Mouse (Mus musculus) right cerebral cortex, adult 2 months (tissue): ENCODE data around the gene Sema6b.
A peak's percentile ranks its signal among the peaks of the same experiment; 100 is the strongest.

Experiments used
- DNase-seq, 2 experiments: peaks; one replicate each; pipeline ENCODE4 v3.0.0; 2021 to 2022; ENCODE audit warnings: low spot score in 2 of 2

The Sema6b gene

GRCm38 (mm10) chr17:56139858-56140595 is at the start of gene Sema6b:
Gene Sema6b (minus strand): TSS chr17:56140343.
- DNase-seq, result peak; percentile 80 to 83

GRCm38 (mm10) chr17:56185281-56186141 is 45.4 kb upstream of the Sema6b start:
- DNase-seq, result no peak

GRCm38 (mm10) chr17:56183658-56184103 is 43.5 kb upstream of the Sema6b start, which contains the start of gene Mydgf:
Gene Mydgf (minus strand): TSS chr17:56183920.
- DNase-seq, result peak; percentile 96 to 97

GRCm38 (mm10) chr17:56182975-56183657 is 43.0 kb upstream of the Sema6b start:
- DNase-seq, result no peak

DNA sequence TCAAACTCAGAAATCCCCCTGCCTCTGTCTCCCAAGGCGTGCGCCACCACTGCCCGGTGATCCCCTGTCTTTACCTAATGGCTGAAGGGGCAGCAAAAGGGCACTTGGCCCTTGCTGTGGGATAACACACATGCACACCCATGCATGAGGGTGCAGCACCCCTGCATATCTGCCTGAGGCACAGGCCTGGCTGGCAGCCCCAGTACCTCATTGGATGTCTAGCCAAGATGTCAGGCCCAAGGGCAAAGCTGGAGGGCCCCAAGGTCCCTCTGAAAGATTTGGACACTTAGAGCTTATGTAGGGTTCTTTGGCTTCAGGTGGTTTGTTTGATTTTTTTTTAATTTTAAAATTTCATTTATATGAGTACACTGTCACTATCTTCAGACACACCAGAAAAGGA is 35.3 kb upstream of the Sema6b start:
- no peak for DNase-seq

DNA sequence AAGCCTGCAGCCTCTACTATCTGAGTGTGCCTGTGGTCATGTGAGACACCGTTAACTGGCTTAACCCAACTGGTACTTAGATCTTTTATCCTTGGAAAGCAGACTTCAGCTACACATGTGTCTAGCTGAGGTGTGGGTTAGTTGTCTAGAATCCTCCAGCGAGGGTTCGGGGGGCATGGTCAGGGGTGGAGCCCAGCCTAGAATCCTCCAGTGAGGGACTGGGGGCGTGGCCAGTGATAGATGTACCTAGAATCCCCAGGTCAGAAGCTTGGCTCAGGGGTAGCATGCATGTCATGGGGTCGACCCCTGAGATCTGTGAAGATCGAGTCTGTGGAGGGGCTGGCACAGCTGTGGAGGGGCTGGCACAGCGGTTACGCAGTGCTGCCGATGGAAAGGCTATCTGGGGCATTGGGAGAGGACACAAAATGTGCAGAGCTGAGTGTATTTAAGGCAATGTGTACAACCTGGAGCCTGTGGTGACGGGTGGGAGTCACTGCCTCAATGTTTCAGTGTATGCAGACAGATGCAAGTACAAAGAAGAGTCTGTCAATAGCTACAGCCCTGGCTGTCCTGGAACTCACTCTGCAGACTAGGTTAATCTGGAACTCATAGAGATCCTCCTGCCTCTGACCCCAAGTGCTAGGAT is 33.4 kb upstream of the Sema6b start:
- no peak for DNase-seq

DNA sequence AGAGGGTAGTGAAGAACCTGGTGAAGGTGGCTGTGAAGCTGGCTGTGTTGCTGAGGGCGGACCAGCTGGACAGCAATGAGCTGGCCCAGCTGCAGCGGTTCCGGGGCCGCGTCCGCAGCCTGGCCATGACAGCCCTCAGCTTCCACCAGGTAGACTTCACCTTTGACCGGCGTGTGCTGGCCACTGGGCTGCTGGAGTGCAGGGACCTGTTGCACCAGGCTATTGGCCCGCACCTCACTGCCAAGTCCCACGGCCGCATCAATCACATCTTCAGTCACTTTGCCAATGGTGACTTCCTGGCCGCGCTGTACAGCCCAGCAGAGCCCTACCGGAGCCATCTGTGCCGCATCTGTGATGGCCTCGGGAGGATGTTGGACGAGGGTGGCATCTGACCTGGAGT is 31.7 kb upstream of the Sema6b start:
- DNase-seq, result no peak

DNA sequence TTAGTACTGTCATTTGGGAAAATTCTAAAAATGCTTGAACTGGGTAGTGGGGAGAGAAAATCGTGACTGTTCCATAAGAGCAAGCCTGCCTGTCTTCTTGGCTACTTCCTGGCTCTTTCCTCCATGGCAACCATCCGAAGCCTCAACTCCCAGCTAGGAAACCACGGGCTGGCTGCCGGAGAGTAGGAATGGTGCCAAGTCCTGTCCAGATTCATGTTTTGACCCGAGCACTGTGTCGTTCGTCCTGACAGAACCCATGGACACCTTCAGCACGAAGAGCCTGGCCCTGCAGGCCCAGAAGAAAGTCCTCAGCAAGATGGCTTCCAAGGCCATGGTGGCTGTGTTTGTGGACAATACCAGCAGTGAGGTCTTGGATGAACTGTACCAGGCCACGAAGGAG is 31.3 kb upstream of the Sema6b start:
- no peak for DNase-seq

GRCm38 (mm10) chr17:56170636-56171035 is 30.5 kb upstream of the Sema6b start:
- no peak for DNase-seq

DNA sequence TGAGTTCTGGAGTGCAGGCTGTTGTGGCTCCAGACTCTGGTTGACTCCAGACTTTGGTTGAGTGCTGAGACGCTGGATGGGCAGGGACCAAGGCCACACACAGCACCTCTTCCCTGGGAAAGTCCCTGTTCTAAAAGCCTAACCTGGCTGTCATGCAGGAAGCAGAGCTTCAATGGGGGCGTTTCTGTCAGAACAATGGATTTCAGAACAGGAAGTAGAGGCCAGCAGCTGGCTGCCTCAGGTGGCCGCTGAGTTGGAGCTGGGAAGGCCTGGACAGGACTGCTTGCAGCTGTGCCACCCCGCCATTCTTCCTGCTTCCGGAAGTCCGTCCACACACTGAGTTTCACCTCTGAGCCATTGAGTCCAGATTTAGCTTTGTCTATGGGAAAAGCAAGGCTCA is 29.7 kb upstream of the Sema6b start:
- no peak for DNase-seq

GRCm38 (mm10) chr17:56165671-56166070 is 25.5 kb upstream of the Sema6b start:
- no peak for DNase-seq

DNA sequence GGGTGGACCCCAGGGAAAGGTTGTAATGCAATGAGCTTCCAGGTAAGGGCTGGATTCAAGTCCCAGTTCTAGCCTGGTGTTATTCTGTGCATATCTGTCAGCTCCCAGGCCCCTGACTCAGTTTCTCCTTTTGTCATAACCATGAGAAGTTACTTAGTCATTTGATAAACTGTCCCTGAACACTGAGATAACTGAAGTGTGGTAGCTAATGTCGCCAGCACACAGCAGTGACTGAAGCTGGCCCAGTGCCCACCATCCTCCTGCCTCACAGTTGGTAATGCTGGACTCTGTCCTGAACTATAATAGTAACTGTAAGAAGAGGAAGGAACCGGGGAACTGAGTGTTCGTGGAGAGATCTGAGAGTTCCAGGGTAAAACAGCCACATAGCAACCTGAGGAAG is 24.4 kb upstream of the Sema6b start:
- no peak for DNase-seq

GRCm38 (mm10) chr17:56163523-56164102 is 23.5 kb upstream of the Sema6b start:
- no peak for DNase-seq

DNA sequence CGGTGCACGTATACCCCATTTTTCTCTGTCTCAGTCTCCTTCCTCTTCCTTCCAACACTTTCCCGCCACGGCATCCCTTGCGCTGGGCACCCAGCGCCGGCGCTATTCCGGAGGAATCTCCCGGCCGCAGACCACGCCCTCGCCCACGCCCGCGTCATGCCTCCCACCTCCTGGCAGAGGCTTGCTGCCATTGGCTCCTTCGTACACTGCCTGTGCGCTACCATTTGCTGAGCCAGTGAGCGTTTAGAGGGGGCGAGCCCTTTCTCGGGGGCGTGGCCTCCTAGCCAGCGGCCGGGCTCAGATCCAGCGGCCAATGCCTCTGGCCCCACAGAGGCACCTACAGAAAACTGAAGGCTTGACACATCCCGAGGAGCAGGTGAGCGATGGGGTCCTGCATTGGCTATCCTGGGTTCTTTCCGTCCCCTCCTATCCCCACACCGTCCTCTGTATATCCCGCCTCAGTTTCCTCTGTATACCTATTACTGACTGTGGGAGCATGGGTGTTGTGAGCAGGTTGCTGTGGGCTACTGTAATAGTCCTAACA is 22.2 kb upstream of the Sema6b start, which contains the start of gene Tnfaip8l1:
Gene Tnfaip8l1, plus strand, starts transcription at position 247 of the 544 bp plus-strand sequence.
- peak; percentile 96 to 98 for DNase-seq

DNA sequence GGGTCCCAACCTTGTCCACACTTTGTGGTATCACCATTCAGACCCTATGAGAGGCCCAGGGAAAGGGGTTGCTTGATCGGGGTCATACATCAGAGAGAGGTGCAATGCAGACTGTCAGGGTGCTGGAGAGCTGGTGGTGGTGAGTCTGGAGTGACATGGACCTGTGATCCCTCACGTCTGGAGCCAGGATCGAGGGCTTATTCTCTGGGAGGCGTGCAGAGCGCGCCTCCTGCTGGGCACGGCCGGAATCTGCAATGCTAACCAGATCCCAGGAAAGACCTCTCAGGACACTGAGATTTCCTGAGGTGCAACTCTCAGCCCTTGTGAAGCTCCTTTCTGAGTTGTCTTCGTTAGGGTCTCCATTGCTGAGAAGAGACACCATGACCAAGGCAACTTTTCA is 19.6 kb upstream of the Sema6b start:
- peak; percentile 61 to 62 for DNase-seq

- DNase-seq, result no peak
These were observed 13.5 kb upstream of the Sema6b start for GRCm38 (mm10) chr17:56153643-56154042.

GRCm38 (mm10) chr17:56149897-56150296 is 9.8 kb upstream of the Sema6b start:
- DNase-seq, result no peak

DNA sequence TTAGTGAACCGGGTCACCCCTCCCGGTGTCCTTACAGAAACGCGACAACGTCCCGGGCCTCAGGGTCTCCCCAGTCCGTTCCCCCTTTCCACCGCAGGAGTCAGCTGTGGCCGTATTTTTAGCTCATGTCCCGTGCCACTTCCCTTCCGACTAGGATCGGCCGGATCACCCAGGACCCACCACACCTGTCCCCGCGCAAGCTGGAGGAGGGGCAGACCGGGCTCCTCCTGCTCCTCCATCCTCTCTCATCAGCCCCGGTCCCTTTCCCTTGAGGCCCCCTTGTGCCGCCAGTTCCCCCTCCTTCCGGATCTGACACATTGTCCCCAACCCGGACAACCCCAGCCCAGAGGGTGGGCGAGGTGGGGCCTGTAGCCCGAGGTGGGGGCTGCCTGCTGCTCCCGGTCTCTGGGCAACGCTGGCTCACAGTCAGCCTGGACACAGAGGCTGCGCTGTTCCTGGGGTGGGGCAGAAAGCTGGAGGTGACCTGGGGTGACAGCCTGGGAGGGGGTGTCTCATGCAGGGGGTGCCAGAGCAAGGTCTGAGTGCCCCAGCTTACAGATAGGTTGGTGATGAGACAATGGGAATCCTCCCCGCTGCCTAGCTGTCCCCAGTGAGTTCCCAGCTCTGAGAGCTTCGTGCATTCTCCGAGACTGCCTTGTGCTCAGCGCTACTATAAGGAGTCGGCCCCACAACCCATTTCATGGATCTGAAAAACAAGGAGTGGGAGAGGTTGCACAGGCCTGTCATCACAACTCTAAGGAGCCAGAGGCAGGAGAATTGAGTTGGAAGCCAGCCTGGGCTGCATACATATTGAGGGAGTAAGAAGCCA is 8.9 kb upstream of the Sema6b start:
- no peak for DNase-seq

GRCm38 (mm10) chr17:56148280-56148679 is 8.1 kb upstream of the Sema6b start:
- DNase-seq, result no peak

DNA sequence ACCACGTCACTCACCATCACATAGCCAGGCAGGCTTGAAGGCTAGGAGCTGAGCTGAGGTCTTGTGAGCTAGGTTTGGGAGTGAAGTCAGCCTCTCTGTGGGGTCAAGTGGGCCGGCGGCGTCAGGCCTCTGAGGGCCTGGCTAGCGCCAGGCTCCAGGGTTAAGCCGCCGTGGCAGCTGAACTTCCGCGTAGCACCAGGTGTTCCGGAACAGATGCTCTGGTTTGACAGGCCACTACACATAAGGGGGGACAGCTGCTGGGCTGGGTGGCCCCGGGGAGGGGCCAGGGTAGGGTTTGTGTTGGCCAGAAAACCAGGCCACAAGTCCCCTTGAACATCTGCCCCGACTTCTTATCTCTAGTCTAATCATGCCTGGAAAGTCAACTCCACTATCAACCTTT is 7.3 kb upstream of the Sema6b start:
- DNase-seq, result no peak
